In the genomic region with DNA sequence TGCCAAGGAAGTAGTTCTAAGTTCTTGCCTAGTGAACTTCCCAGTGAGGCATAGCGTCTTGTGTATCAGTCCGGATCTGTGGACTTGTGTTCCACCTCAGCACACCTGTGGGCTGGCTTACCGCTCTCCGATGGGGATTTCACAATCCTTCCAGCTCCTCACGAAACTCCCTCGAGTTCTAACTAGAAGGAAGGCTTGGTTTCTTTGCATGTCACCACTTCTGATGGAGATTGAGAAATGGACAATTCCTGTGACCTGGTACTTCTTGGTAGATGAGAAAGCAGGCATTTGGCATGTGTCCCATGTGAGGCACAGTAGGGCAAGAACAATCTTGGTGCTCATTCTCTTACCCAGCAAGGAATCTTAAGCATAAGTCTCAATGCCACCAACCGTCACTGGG, we compare ENCODE assay signal across 12 mouse cellular contexts.
"Had no signal": no experiment of that assay in that cellular context is flagged by ENCODE, and none has a peak within 500 bp of the region (broad histone marks: within the 10 kb centered on the region; RNA-seq: fewer than 3 reads in every experiment).

No protein-coding gene starts in this region.

- H3K27ac ChIP-seq: liver, embryonic 13.5 days; liver, embryonic 15.5 days; lung, embryonic 15.5 days; macrophage; midbrain, embryonic 13.5 days; midbrain, embryonic 15.5 days; neural tube, embryonic 12.5 days; stomach, embryonic 15.5 days; stomach, postnatal 0 days had no signal

- H3K36me3 ChIP-seq: midbrain, embryonic 13.5 days; midbrain, embryonic 15.5 days had no signal

- H3K4me2 ChIP-seq: liver, embryonic 13.5 days; liver, embryonic 15.5 days; lung, embryonic 15.5 days; midbrain, embryonic 11.5 days; midbrain, embryonic 13.5 days; midbrain, embryonic 15.5 days; neural tube, embryonic 12.5 days; stomach, embryonic 15.5 days had no signal

- H3K9ac ChIP-seq: liver, embryonic 13.5 days; liver, embryonic 15.5 days; liver, postnatal 0 days; lung, embryonic 15.5 days; midbrain, embryonic 13.5 days; midbrain, embryonic 15.5 days; neural tube, embryonic 12.5 days; stomach, embryonic 15.5 days had no signal

- H3K4me3 ChIP-seq: liver, embryonic 13.5 days; liver, embryonic 15.5 days; lung, embryonic 15.5 days; megakaryocyte, embryonic 14.5 days; midbrain, embryonic 13.5 days; midbrain, embryonic 15.5 days; neural tube, embryonic 12.5 days; stomach, embryonic 15.5 days had no signal

- DNase-seq: liver, embryonic 13.5 days had no signal

- H3K9me3 ChIP-seq: liver, embryonic 13.5 days; liver, embryonic 15.5 days; lung, embryonic 15.5 days; megakaryocyte, embryonic 14.5 days; midbrain, embryonic 13.5 days; midbrain, embryonic 15.5 days; neural tube, embryonic 12.5 days; stomach, embryonic 15.5 days had no signal

- H3K27me3 ChIP-seq: liver, embryonic 13.5 days; liver, embryonic 15.5 days; lung, embryonic 15.5 days; megakaryocyte, embryonic 14.5 days; midbrain, embryonic 13.5 days; midbrain, embryonic 15.5 days; neural tube, embryonic 12.5 days; stomach, embryonic 15.5 days had no signal

- H3K4me1 ChIP-seq: liver, embryonic 13.5 days; liver, embryonic 15.5 days; lung, embryonic 15.5 days; megakaryocyte, embryonic 14.5 days; midbrain, embryonic 13.5 days; midbrain, embryonic 15.5 days; neural tube, embryonic 12.5 days; stomach, embryonic 15.5 days had no signal
